Mouse (Mus musculus) heart, adult 2 months (tissue): Measurements from ENCODE around the gene Phka2.

Experiments
- CTCF ChIP-seq: fragments of 200-600 bp; IDR thresholded peaks from 2 replicates; pipeline ENCODE4 v1.8.1; 2022; ENCODE audit warnings: antibody characterized with exemption, mild to moderate bottlenecking, moderate library complexity
- EP300 ChIP-seq: fragments of 200-500 bp; IDR thresholded peaks from 2 replicates; pipeline ENCODE4 v1.6.1; 2011; ENCODE audit warnings: low read depth, low read length, control low read depth; ENCODE audit not compliant: insufficient read depth

DNA sequence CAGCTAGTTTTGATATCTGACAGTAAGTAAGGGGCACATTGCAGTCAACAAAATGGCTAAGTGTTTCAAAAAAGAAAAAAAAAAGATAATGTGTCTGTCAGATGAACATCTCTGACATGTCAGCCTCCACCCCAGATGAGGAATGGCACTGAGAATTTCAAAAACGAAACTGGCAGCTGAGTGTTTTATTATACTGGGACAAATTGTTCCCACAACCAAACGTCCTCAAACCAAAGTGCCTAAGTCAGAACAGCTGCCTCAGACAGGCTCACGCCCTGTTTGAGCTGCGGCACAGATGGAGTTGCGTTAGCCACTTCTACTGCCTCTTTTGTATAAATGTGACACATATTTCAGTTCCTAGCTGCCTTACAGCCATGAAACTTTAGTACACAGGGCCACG lies 7.0 kb upstream of the Phka2 start:
- no peak for TF ChIP-seq CTCF
- TF ChIP-seq EP300: no peak
